Mouse (Mus musculus) spleen, adult 2 months (tissue): ENCODE data around the gene Pla2g2d. TPM values are rescaled to one million over a fixed set of nuclear protein-coding genes. Genes with fewer than 3 reads are reported as not detected.

Source experiments
- DNase-seq, 2 experiments: peaks; one replicate each; pipeline versions ENCODE4 v3.0.0 to v3.0.0-alpha.2; 2012 to 2021; ENCODE audit warnings: low spot score in 2 of 2, low read depth in 1 of 2
- H3K27ac ChIP-seq: fragments of 200-500 bp; 2 replicates; pipeline ENCODE4 v1.5.1; 2012; ENCODE audit warnings: low read length, inconsistent platforms; ENCODE audit not compliant: insufficient read depth
- H3K27me3 ChIP-seq: fragments of 200-500 bp; 2 replicates; pipeline ENCODE4 v1.6.1; 2012; ENCODE audit warnings: mild to moderate bottlenecking, moderate library complexity, low read length, inconsistent platforms; ENCODE audit not compliant: control insufficient read depth, insufficient read depth
- H3K36me3 ChIP-seq: fragments of 200-500 bp; 2 replicates; pipeline ENCODE4 v1.6.1; 2012; ENCODE audit warnings: mild to moderate bottlenecking, low read length, inconsistent platforms; ENCODE audit not compliant: control insufficient read depth, insufficient read depth
- H3K4me1 ChIP-seq: fragments of 200-500 bp; 2 replicates; pipeline ENCODE4 v1.6.1; 2011; ENCODE audit warnings: inconsistent platforms; ENCODE audit not compliant: control insufficient read depth, insufficient read depth, insufficient read length
- H3K4me3 ChIP-seq: fragments of 200-500 bp; 2 replicates; pipeline ENCODE4 v1.5.1; 2011; ENCODE audit warnings: mild to moderate bottlenecking, inconsistent platforms; ENCODE audit not compliant: insufficient read depth, insufficient read length; ENCODE audit errors: extremely low read depth
- CTCF ChIP-seq: fragments of 200-500 bp; IDR thresholded peaks from 2 replicates; pipeline ENCODE4 v1.5.1; 2011; ENCODE audit warnings: mild to moderate bottlenecking, inconsistent platforms; ENCODE audit not compliant: insufficient read depth, insufficient read length, insufficient replicate concordance; ENCODE audit errors: extremely low read depth
- POLR2A ChIP-seq: fragments of 200-500 bp; IDR thresholded peaks from 2 replicates; pipeline ENCODE4 v1.6.1; 2011; ENCODE audit warnings: low read depth, low read length, inconsistent platforms
- WGBS: fragments of 180-500 bp; shearing (Covaris S2); methylation state at CpG from one replicate; pipeline ENCODE4 v1.1.7; 2018; 5-methylcytosine and 5-hydroxymethylcytosine counted together
- polyA plus RNA-seq: library from polyadenylated mRNA; depleted of rRNA; stranded (reverse); fragments of >200 nt; gene quantifications from 2 replicates; pipeline ENCODE4 v1.2.3, GENCODE M21; 2012

Gene Pla2g2d
- polyA plus RNA-seq, 1 experiment, result 77.6 TPM

GRCm38 (mm10) chr4:138792599-138792998 lies 17.1 kb downstream of the Pla2g2d start:
- 46% methylated on average over 9 of the region's 9 CpGs for WGBS
- no peak overlapping the region for H3K27ac ChIP-seq
- H3K36me3 ChIP-seq, result no peaks in the 10 kb centered on the region
- DNase-seq, result no peak
- H3K4me1 ChIP-seq, result no peaks in the 10 kb centered on the region
- H3K4me3 ChIP-seq, result no peak overlapping the region
- H3K27me3 ChIP-seq, result no peaks in the 10 kb centered on the region
- TF ChIP-seq POLR2A, result no peak
- no peak for TF ChIP-seq CTCF

- Histone ChIP-seq H3K27ac (no peak overlapping the region), H3K4me1 (no peaks in the 10 kb centered on the region), H3K36me3 (no peaks in the 10 kb centered on the region), H3K4me3 (no peak overlapping the region), H3K27me3 (no peaks in the 10 kb centered on the region)
- TF ChIP-seq POLR2A, result no peak
- TF ChIP-seq CTCF, result no peak
- no peak for DNase-seq
- WGBS, result 55% methylated on average over 2 of the region's 2 CpGs
These were observed 17.7 kb downstream of the Pla2g2d start for GRCm38 (mm10) chr4:138793276-138793675.

- TF ChIP-seq CTCF (no peak), POLR2A (no peak)
- Histone ChIP-seq H3K36me3 (no peaks in the 10 kb centered on the region), H3K4me1 (no peaks in the 10 kb centered on the region), H3K27me3 (no peaks in the 10 kb centered on the region), H3K27ac (no peak overlapping the region), H3K4me3 (no peak overlapping the region)
- 86% methylated on average over 6 of the region's 6 CpGs for WGBS
- DNase-seq, result no peak
These were observed 18.8 kb downstream of the Pla2g2d start for GRCm38 (mm10) chr4:138794344-138794743.

GRCm38 (mm10) chr4:138796513-138797216 lies 21.1 kb downstream of the Pla2g2d start:
- 27% methylated on average over 6 of the region's 6 CpGs for WGBS
- DNase-seq, result no peak
- no peaks in the 10 kb centered on the region for H3K27me3 ChIP-seq
- no peak overlapping the region for H3K4me3 ChIP-seq
- no peak for TF ChIP-seq POLR2A
- TF ChIP-seq CTCF, result no peak
- H3K36me3 ChIP-seq, result no peaks in the 10 kb centered on the region
- no peak overlapping the region for H3K27ac ChIP-seq
- H3K4me1 ChIP-seq, result no peaks in the 10 kb centered on the region

GRCm38 (mm10) chr4:138797217-138797570 lies 21.7 kb downstream of the Pla2g2d start:
- Histone ChIP-seq H3K36me3 (no peaks in the 10 kb centered on the region), H3K27ac (no peak overlapping the region), H3K4me3 (no peak overlapping the region), H3K4me1 (no peaks in the 10 kb centered on the region), H3K27me3 (no peaks in the 10 kb centered on the region)
- DNase-seq, result no peak
- TF ChIP-seq CTCF (no peak), POLR2A (no peak)
- WGBS, result 57% methylated on average over 4 of the region's 4 CpGs

GRCm38 (mm10) chr4:138800134-138800744 lies 24.7 kb downstream of the Pla2g2d start:
- 67% methylated on average over 12 of the region's 12 CpGs for WGBS
- Histone ChIP-seq H3K27me3 (no peaks in the 10 kb centered on the region), H3K36me3 (no peaks in the 10 kb centered on the region), H3K27ac (no peak overlapping the region), H3K4me1 (no peaks in the 10 kb centered on the region), H3K4me3 (no peak overlapping the region)
- TF ChIP-seq POLR2A (no peak), CTCF (no peak)
- no peak for DNase-seq

- no peaks in the 10 kb centered on the region for H3K27me3 ChIP-seq
- no peaks in the 10 kb centered on the region for H3K4me1 ChIP-seq
- DNase-seq, result no peak
- TF ChIP-seq CTCF (no peak), POLR2A (no peak)
- WGBS, result 87% methylated on average over 4 of the region's 4 CpGs
- H3K36me3 ChIP-seq, result no peaks in the 10 kb centered on the region
- H3K27ac ChIP-seq, result no peak overlapping the region
- H3K4me3 ChIP-seq, result no peak overlapping the region
These were observed 26.1 kb downstream of the Pla2g2d start for GRCm38 (mm10) chr4:138801631-138802030.
